Mouse (Mus musculus) ES-E14 (cell line): Measurements from ENCODE around the gene Ntm. TPM values are rescaled to one million over a fixed set of nuclear protein-coding genes. Genes with fewer than 3 reads are reported as not detected.

Experiments
- DNase-seq: peaks from one replicate; pipeline ENCODE4 v3.0.0-alpha.2; 2013; ENCODE audit warnings: low read depth, low spot score
- H3K27ac ChIP-seq: 2 replicates; pipeline ENCODE4 v1.5.1; 2012; ENCODE audit warnings: low read depth, mild to moderate bottlenecking, low read length, moderate library complexity, mixed read lengths; ENCODE audit not compliant: poor library complexity, insufficient read depth, severe bottlenecking
- H3K36me3 ChIP-seq: 2 replicates; pipeline ENCODE4 v1.6.1; 2012; ENCODE audit warnings: mild to moderate bottlenecking, low read length, moderate library complexity, mixed read lengths; ENCODE audit not compliant: control insufficient read depth, poor library complexity, insufficient read depth, severe bottlenecking
- H3K4me1 ChIP-seq, 2 experiments: fragments of 150-350 bp in 1 of 2; sonication (generic) in 1 of 2; 2 replicates each; pipeline ENCODE4 v1.6.1; 2012; ENCODE audit warnings: low read length in 2 of 2, mild to moderate bottlenecking in 1 of 2, mixed read lengths in 1 of 2; ENCODE audit not compliant: control insufficient read depth in 2 of 2, insufficient read depth in 2 of 2, poor library complexity in 1 of 2
- H3K4me3 ChIP-seq, 2 experiments: fragments of 150-350 bp in 1 of 2; sonication (generic) in 1 of 2; 2 replicates each; pipeline ENCODE4 v1.5.1; 2012; ENCODE audit warnings: low read length in 2 of 2, low read depth in 1 of 2, mild to moderate bottlenecking in 1 of 2, mixed read lengths in 1 of 2; ENCODE audit not compliant: insufficient read depth in 1 of 2, poor library complexity in 1 of 2, severe bottlenecking in 1 of 2
- H3K9ac ChIP-seq: 2 replicates; pipeline ENCODE4 v1.6.1; 2012; ENCODE audit warnings: low read depth, mild to moderate bottlenecking, low read length, mixed read lengths; ENCODE audit not compliant: poor library complexity, insufficient read depth, severe bottlenecking
- H3K9me3 ChIP-seq: fragments of 150-350 bp; sonication (generic); 2 replicates; pipeline ENCODE4 v1.6.1; 2012; ENCODE audit warnings: low read depth, mild to moderate bottlenecking, low read length; ENCODE audit not compliant: control insufficient read depth, insufficient read depth
- CHD2 ChIP-seq: IDR thresholded peaks from 2 replicates; pipeline ENCODE4 v1.6.1; 2014; ENCODE audit warnings: mild to moderate bottlenecking, low read depth, low read length, inconsistent platforms
- HCFC1 ChIP-seq: IDR thresholded peaks from 2 replicates; pipeline ENCODE4 v1.6.1; 2012; ENCODE audit warnings: low read length, inconsistent platforms, borderline replicate concordance; ENCODE audit not compliant: insufficient read depth
- MAFK ChIP-seq: IDR thresholded peaks from 2 replicates; pipeline ENCODE4 v1.6.1; 2014; ENCODE audit warnings: mild to moderate bottlenecking, low read depth, low read length, inconsistent platforms; ENCODE audit not compliant: insufficient read depth
- ZC3H11A ChIP-seq: IDR thresholded peaks from 2 replicates; pipeline ENCODE4 v1.6.1; 2012; ENCODE audit warnings: low read depth, mild to moderate bottlenecking, inconsistent platforms, low read length, borderline replicate concordance
- ZNF384 ChIP-seq: IDR thresholded peaks from 2 replicates; pipeline ENCODE4 v1.6.1; 2012; ENCODE audit warnings: low read depth, low read length, inconsistent platforms
- in situ Hi-C, 2 experiments: fragments of 600-800 bp; cut with MboI; formaldehyde crosslinking; loops; one replicate each; pipeline ENCODE4 v1.15.1; 2025; ENCODE audit warnings: low sequenced_read_pairs in 2 of 2, inconsistent platforms in 1 of 2; ENCODE audit not compliant: unreplicated experiment in 2 of 2
- total RNA-seq: library from RNA; depleted of rRNA; stranded (reverse); fragments of 300-350 nt; gene quantifications from 2 replicates; pipeline ENCODE4 v1.2.3, GENCODE M21; 2012

The Ntm gene
- total RNA-seq, 1 experiment: 0.67 TPM

- no peak overlapping the region for H3K27ac ChIP-seq
- TF ChIP-seq CHD2: no peak
- no peak for TF ChIP-seq ZNF384
- TF ChIP-seq MAFK: no peak
- TF ChIP-seq ZC3H11A: no peak
- DNase-seq: no peak
- no peaks in the 10 kb centered on the region for H3K36me3 ChIP-seq
- H3K9me3 ChIP-seq: no peaks in the 10 kb centered on the region
- in situ Hi-C loops: no loop called here
- H3K4me1 ChIP-seq: no peaks in the 10 kb centered on the region
- H3K9ac ChIP-seq: no peak overlapping the region
- H3K4me3 ChIP-seq: no peak overlapping the region
These were observed 226.9 kb downstream of the Ntm start for GRCm38 (mm10) chr9:29736031-29736430.

DNA sequence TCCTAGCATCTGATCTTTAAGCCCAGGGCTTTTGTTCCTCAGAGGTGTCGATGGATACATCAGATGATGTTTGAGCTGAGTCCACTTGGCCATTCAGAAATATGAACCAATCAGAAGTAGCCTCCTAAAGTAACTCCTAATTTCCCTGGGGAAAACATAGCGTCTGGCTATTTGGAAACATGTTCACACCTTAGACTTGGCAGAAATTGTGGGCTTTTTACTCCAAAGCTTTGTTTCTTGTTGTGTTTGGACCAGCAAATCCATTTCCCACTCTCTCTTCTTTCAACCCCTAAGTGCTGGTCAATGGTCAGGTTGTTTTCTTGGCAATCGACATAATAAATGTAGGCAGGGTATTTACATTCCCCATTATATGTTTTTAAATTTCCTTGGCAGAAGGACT lies 230.0 kb downstream of the Ntm start:
- Histone ChIP-seq H3K27ac (no peak overlapping the region), H3K9me3 (no peaks in the 10 kb centered on the region), H3K9ac (no peak overlapping the region), H3K4me1 (no peaks in the 10 kb centered on the region), H3K4me3 (no peak overlapping the region), H3K36me3 (no peaks in the 10 kb centered on the region)
- DNase-seq: no peak
- in situ Hi-C loops: no loop called here
- TF ChIP-seq CHD2 (no peak), MAFK (no peak), ZC3H11A (no peak), HCFC1 (no peak), ZNF384 (no peak)

DNA sequence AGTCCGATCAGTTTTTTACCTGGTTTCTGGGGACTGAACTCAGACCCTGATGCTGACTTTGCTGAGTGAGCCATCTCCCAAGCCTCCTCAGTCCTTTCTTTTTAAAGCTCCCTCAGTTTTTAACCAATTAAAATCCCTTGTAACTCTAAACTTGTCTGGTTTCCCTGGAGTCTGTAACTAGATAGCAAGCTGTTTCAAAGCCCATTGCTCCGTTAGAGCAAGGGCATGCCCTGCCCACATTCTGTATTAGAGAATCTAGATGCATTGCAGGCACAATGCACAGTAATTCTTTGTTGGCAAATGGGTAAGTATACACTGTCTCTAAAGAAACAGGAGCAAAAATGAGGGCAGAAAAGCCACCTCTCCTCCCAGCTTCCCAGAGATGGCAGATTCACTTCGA lies 231.3 kb downstream of the Ntm start:
- no peak overlapping the region for H3K9ac ChIP-seq
- in situ Hi-C loops: no loop called here
- H3K27ac ChIP-seq: no peak overlapping the region
- TF ChIP-seq ZNF384 (no peak), ZC3H11A (no peak), CHD2 (no peak), MAFK (no peak), HCFC1 (no peak)
- no peaks in the 10 kb centered on the region for H3K4me1 ChIP-seq
- no peaks in the 10 kb centered on the region for H3K9me3 ChIP-seq
- DNase-seq: no peak
- no peaks in the 10 kb centered on the region for H3K36me3 ChIP-seq
- H3K4me3 ChIP-seq: no peak overlapping the region

DNA sequence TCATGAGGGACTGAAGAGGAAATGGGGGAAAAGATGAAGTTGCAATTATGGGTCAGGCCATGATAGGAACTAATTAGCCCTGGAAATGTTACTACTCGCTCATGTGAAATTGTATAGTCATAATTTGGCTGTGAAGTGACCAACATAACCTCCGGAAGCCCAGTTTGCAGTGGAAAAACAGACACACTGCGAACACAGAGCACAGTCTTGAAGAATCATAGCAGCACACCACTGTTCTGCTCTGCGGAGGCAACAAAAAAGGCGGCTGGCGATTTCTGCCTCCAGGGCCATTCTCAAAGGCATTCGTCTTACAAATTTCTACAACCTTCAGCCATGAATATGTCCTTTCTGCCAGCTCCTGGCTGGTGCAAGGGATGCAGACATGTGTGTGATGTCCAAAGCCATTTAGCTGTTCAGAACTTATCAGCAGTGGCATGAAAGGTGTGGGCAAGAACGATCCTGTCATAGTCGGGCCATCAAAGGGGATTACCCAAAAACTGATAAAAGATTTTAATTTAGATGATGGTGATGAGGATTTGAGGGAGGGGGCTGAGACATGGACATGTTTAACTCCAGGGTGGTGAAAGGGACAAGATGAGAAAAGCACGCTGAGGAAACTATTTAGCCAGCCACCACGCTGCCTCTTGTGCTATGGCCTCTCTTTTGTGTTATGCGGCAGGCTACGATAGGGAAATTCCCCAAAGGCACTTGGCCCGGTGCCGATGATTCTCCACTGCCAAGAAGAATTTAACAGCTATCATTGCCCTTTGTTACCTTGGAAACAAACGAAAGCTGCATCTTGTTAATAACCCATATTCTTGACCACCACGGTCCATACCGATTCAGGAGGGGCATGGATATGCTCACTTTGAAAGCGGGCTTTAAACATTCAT lies 235.2 kb downstream of the Ntm start:
- H3K9ac ChIP-seq: no peak overlapping the region
- in situ Hi-C loops: no loop called here
- no peak for TF ChIP-seq CHD2
- no peak for TF ChIP-seq HCFC1
- no peak for TF ChIP-seq MAFK
- no peak for TF ChIP-seq ZC3H11A
- TF ChIP-seq ZNF384: no peak
- no peaks in the 10 kb centered on the region for H3K4me1 ChIP-seq
- no peak overlapping the region for H3K27ac ChIP-seq
- H3K4me3 ChIP-seq: no peak overlapping the region
- no peak for DNase-seq
- no peaks in the 10 kb centered on the region for H3K36me3 ChIP-seq
- H3K9me3 ChIP-seq: no peaks in the 10 kb centered on the region

DNA sequence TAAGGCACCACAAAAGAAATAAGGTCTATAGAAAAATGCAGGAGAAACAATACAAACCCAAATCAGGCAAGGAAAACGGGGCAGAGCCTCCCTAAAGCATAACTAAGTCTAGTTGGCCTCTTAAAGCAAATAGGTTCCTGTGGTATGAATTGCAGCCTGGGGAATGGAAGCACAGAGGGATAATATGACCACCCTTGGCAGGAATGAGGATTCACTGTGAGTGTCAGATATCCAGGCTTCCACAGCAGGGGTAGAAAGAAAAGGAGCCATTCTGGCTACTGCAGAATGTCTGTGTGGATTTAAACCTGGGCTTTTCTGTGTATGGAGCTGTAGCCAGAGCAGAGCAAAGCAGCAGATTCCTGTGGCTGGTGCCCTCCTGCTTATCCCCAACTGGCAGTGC lies 241.5 kb downstream of the Ntm start:
- no peaks in the 10 kb centered on the region for H3K4me1 ChIP-seq
- DNase-seq: no peak
- H3K4me3 ChIP-seq: no peak overlapping the region
- H3K9ac ChIP-seq: no peak overlapping the region
- no peaks in the 10 kb centered on the region for H3K9me3 ChIP-seq
- in situ Hi-C loops: no loop called here
- no peak overlapping the region for H3K27ac ChIP-seq
- H3K36me3 ChIP-seq: no peaks in the 10 kb centered on the region
- TF ChIP-seq MAFK (no peak), ZC3H11A (no peak), CHD2 (no peak)
